Mouse (Mus musculus) cerebellum, adult 9-11 months (tissue): ENCODE measurements around the gene Frs3.
A peak's percentile ranks its signal among the peaks of the same experiment; 100 is the strongest.

Source experiments
- DNase-seq: peaks from one replicate; pipeline ENCODE4 v3.0.0; 2022

Gene Frs3

GRCm38 (mm10) chr17:47737271-47738065 lies 48.6 kb downstream of the Frs3 start:
- DNase-seq = peak; percentile 92

- peak; percentile 69 for DNase-seq
Measured at GRCm38 (mm10) chr17:47738066-47738878, 49.4 kb downstream of the Frs3 start.

- no peak for DNase-seq
Measured at GRCm38 (mm10) chr17:47738879-47739798, 50.3 kb downstream of the Frs3 start.

DNA sequence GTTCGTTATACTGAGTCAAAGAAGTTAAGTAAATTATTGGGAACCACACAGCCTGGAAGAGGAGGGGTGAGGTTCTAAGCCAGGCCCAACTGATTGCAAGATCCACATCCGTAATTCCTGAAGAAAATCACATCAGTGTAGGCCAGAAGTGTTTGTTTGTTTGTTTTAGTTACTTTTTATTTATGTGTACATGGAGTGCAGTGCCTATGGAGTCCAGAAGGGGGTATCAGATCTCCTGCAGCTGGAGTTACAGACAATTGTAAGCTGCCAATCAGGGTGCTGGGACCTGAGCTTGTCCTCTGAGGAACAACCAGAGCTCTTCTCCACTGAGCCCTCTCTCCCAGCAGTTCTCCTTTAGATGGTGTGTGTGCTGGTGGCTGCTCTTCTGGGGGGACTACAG lies 51.4 kb downstream of the Frs3 start:
- no peak for DNase-seq

DNA sequence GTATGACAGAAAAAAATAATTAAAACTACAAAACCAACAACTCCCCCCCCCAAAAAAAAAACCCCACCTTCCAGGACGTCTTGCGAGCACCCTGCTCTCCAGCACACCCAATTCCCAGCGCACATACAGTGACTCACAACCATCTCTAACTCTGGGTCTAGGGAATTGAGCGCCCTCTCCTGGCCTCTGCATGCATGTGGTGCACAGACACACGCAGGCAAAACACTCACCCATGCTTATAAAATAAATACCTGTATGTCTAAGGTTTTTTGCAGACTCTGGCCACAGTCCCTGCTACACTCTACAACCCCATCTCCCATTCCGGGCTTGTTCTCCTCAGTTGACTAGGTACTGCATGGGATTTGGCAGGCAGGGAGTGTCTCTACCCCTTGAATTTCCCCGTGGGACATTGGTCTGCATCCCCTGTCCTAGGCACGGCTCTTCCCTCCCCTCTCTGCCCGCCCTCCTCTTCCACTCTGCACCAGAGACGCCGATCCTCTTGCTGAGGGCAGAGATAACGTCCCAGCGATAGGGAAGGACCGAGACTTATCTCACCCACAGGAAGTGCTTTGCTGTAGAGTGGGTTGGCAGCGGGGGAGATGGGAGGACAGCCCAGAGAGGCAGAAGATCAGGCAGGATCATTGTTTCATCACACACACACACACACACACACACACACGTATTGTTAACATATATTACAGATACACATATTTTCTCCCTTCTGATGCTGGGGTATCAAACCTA lies 54.3 kb downstream of the Frs3 start:
- DNase-seq = no peak

DNA sequence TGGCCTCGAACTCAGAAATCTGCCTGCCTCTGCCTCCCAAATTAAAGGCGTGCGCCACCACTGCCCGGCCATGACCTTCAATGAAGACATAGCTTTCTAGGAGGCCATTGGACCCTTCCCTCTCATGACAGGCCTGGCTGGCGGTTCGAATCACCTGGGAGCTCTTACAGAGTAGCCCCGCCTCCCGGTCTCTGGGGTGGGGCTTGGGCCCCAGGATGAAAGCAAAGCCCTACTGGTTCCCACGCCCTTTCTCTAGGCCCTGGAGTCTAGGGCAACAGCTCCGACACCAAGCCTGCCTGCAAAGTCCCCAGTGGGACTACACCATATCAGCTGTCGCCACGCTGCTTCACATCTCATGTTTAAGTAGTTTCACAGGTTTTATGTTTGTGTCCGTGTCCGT lies 55.3 kb downstream of the Frs3 start:
- no peak for DNase-seq

DNA sequence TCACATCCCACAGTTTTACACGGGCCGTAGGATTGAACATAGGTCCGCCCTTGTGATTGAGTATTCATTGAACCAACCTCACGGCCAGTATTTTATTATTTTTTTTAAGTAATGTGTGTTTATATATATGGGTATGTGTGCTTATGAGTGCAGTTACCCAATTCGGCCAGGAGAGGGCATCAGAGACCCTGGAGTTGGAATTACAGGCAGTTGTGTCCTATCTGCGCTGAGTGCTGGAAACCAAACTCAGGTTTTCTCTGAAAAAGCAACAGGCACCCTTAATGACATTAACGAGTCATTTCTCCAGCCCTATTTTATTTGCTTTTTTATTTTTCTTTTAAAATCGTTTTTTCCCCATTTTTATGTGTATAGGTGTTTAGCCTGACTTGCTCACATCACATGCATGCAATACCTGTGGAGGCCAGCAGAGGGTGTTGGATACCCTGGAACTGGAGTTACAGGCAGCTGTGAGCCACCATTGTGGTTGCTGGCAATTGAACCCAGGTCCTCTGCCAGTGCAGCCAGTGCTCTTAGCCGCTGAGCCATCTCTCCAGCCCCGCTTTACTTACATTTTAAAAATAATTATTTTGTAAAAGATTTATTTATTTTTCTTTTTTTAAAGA lies 56.0 kb downstream of the Frs3 start:
- DNase-seq = peak; percentile 21

DNA sequence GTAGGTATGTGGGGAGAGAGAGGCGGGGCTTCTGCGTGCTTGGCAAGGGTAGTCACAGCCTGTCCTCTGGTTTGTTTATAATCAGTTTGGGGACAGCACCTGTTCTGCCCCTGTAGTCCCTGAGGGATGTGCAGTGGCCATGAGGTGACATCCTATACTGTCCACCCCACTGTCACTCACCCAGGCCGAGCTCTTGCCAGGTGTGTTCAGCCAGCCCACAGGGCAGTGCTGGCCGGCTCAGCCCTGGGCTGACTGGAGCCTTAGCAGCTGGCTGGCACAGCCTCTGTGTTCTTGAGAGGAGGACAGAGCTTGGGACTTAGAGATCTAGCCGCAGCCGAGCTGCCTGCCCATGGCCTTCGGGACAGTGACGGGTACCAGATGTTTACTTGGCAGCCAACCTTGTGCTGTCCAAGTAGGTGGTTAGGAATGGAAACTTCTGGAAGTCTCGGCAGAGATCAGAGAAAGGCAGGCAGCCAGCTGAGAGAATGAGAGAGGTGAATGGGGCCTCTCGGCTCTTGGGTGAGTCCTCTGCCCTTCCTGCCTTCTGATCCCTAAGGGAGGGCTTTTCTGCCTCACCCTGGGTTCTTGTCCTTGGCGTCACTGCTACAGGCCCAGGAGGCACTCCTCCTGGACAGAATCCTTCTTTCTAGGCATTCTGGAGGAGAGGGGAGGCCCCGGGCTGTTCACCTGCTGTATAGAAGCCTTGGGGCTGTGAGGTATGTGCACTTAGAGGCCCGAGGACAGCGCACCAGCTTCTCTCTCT lies 60.1 kb downstream of the Frs3 start:
- DNase-seq = no peak

DNA sequence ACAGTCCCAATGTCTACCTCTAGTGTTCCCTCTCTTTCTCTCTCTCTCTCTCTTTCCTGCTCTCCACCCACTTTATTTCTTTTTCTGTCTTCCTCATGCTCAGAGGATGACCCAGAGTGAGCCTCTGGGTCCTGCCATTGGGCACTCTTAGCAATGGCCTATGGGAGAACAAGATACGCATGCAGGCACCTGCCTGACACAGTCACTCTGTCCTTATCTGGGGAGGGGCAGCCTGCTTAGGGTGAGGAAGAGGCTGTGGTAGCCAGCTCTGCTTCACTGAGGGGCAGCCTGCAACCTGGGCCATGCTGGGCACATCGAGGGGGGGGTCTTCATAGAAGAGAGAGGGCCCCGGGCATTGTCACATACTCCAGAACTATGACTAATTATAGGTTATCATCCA lies 60.8 kb downstream of the Frs3 start:
- DNase-seq = no peak

DNA sequence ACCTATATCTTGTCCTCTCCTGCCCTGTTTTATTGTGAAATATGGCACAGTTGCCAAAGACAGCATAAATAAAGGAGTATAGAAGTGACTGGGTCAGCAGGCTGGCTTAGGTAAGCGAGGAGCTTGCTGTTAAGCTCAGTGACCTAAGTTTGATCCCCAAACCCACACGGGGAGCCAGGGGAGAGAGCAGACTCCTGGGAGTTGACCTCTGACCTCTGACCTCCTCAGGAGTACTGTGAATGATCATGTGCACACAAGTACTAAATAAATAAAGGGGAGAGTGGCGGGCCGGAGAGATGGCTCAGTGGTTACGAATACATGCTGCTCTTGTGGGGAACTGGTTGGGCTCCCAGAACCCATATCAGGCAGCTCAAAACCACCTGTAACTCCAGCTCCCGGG lies 61.3 kb downstream of the Frs3 start:
- no peak for DNase-seq

DNA sequence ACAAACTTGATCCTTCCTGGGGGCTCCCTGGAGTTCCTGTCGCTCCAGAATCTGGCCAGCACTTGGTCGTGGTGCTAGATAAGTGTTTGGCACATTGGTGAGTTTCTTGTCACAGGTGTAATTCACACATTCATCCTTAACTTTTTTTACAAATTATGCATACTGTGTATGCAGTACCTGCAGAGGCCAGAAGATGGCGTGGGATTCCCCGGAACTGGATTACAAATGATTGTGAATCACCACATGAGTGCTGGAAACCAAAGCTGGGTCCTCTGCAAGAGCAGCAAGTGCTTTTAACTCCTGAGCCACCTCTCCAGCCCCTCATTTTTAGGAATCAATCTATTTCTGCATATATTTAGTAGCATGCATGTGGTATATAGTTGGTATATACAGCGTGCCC lies 63.0 kb downstream of the Frs3 start:
- no peak for DNase-seq

- DNase-seq = no peak
Measured at GRCm38 (mm10) chr17:47753130-47753775, 64.4 kb downstream of the Frs3 start.
